Mouse (Mus musculus): ENCODE data around the gene Nhlrc4. TPM values are rescaled to one million over a fixed set of nuclear protein-coding genes. Genes with fewer than 3 reads are reported as not detected.

Nhlrc4 gene
- polyA plus RNA-seq, 2 experiments from 2014 or later: not detected

GRCm38 (mm10) chr17:25957586-25958051 lies 12.9 kb upstream of the Nhlrc4 start:
- no peak for ATAC-seq

DNA sequence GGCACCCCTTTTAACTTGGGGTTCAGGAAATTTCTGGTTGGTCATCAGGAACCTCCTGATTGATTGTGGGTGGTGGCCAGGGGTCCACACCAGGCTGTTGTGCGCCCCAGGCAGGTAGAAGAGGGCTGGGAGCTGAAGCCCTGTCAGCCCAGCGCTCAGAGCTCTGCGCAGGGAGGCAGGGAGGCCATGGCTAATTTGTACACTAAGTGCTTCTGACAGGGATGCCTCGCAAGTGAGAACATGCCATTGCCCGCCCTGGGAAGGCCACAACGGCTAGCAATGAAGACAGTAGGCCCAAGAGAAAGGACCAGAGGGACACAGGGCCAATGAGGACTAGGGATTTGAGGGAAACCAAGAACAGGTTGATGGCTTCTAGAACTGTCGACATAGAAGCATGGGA lies 11.9 kb upstream of the Nhlrc4 start:
- no peak for ATAC-seq

GRCm38 (mm10) chr17:25956201-25956600 lies 11.4 kb upstream of the Nhlrc4 start:
- ATAC-seq: no peak

GRCm38 (mm10) chr17:25955736-25956135 lies 11.0 kb upstream of the Nhlrc4 start:
- no peak for ATAC-seq

GRCm38 (mm10) chr17:25954671-25955070 lies 9.9 kb upstream of the Nhlrc4 start:
- no peak for ATAC-seq

- no peak for ATAC-seq
Measured at GRCm38 (mm10) chr17:25953161-25953560, 8.4 kb upstream of the Nhlrc4 start.

GRCm38 (mm10) chr17:25951803-25952623 lies 7.3 kb upstream of the Nhlrc4 start, which contains the start of gene A930017K11Rik:
A930017K11Rik (minus strand) TSS chr17:25952565.
- ATAC-seq: no peak

GRCm38 (mm10) chr17:25951225-25951802 lies 6.6 kb upstream of the Nhlrc4 start:
- no peak for ATAC-seq

- ATAC-seq: no peak
Measured at GRCm38 (mm10) chr17:25950706-25951105, 5.9 kb upstream of the Nhlrc4 start.

DNA sequence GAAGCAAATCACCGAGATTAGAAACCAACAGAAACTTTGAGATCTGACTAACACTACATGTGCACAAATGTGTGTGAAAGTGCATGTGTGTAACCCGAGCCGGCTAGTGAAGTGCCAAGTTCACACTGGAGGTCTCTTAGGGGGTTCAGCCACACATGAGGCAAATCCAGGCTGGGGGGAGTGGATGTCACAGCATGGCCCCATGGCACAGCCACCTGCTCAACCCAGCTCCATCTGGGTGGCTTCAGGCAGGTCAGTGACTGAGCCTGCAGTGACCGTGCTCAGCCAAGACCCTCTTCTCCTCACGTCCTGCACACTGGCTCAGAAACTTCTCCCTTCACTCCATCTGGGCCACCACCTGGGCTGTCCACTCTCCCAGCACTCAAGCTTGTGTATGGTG lies 5.2 kb upstream of the Nhlrc4 start:
- no peak for ATAC-seq

DNA sequence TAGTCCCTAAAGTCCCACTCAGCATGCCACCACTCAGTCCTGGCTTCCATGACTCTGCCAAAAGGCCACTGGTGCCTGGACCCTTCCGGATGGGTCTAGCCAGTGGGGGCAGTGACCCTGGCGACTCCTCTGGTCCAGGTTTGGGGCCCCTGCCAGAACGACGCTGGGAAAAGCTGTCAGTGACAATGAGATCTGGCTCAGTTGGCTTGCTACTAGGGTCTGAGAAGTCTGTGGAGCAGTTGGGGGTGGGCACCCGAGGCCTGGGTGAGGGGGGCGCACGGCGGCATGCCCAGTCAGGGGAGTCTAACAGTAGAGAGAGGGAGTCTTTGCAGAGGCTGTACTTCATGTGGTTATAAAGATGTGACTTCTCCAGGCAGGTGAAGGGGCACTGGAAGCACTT lies 3.3 kb upstream of the Nhlrc4 start:
- no peak for ATAC-seq

GRCm38 (mm10) chr17:25947576-25947975 lies 2.8 kb upstream of the Nhlrc4 start:
- no peak for ATAC-seq

DNA sequence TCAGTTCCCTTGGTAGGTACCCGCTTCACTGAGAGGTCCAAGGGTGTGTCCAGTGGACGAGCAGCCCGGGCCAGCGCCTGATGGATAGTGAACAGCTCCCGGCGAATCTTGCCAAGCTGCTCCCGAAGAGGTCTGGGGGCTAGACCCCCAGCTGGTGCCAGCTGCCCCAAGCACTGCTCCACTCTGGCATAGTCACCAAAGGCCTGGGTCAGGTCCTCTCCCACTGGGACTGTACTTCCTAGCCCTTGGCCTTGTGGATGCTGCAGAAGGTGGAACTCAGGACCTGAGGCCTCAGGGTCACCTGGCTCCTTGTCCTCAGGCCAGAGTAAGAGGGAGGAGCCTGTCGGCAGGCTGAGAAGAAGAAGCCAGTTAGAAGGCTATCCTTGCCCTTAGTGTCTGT lies 2.1 kb upstream of the Nhlrc4 start:
- ATAC-seq: no peak

GRCm38 (mm10) chr17:25946349-25946748 lies 1.6 kb upstream of the Nhlrc4 start:
- ATAC-seq: no peak

DNA sequence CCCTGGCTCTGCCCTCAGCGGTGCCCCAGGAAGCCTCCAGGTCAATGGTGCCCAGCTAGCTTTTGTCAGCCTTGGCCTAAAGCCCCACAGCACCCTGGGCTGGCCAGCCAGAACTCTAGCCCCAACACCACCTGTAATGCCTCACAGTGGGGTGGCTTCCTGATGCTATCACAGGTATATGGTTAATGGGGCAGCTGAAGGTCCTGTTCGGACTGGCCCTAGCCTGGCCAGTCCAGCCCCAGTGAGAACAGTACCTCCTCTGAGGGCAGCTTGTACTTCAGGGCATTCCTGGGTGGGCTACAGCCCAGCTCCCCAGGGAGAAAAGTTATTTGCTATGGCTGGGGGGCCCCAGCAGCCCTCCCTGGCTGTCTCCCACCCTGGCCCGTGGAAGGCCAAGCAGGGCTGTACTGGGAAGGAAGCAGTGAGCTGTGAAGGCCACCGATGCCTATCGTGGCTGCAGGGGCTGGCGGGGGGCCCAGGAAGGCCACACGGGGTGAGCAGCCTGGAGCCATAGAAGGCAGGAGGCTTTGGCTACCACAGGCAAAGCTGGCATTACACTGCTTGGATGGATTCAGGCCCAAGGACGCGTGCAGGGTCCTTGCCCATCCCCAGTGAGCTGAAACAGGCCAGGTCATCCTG lies 875 bp upstream of the Nhlrc4 start:
- no peak for ATAC-seq

DNA sequence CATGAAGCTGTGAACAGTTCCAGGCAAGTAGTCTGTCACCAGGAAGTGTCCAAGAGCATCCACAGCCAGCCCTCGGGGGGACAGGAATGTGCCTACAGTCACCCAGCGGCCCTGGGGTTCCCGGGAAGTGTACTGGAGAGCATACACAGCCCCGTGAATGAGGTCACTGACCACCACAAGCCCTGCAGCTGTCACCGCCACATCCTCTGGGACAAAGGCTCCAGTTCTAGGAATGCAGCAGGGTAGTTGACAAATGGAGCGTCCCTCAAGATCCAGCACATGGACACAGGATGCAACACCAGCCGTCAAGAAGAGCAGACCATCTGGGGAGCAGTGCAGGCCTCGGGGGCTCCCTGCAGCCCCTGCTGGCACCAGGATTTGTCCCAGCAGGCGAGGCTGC lies 992 bp downstream of the Nhlrc4 start:
- ATAC-seq: no peak

- ATAC-seq: no peak
Measured at GRCm38 (mm10) chr17:25943221-25943620, 1.5 kb downstream of the Nhlrc4 start.

GRCm38 (mm10) chr17:25942597-25943151 lies 2.1 kb downstream of the Nhlrc4 start:
- ATAC-seq: no peak

GRCm38 (mm10) chr17:25941511-25942241 lies 3.1 kb downstream of the Nhlrc4 start:
- peak; percentile 40 for ATAC-seq

DNA sequence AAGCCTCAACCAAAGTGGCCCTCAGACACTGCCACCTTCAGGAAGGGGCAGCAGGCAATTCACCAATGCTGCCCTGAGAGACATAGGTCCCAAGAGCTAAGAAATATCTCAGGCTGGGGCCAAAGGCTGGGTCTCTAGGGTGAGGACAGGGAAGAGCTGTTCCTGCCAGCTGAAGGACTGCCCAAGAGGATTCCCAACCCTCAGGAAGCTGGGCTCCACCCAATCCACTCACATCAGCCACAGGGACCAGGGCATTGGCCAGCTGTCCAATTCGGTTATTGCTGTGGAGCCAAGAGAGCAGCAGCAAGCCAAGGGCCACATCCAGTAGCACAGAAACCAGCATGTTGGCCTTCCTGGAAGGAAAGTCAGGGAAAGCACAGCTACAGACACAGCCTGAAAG lies 10.2 kb downstream of the Nhlrc4 start:
- ATAC-seq: no peak

DNA sequence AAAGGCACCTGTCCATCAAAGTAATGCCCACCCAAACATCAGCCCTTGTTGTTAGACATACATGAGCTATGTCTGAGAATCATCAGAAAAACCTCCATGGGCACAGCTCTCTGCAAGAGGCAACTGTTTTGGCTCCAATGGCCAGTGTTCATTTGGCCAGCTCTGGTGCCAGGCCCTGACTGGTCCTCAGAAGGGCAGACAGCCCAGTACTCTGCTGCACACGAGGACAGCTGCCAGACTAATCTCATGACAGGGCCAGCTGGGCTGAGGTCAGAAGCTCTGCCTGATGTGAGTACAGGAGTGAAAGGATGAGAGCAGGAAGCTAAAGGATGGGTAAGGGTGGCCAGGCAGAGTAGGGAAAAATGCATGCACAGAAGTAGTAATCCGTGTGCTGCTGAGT lies 19.4 kb downstream of the Nhlrc4 start:
- no peak for ATAC-seq

DNA sequence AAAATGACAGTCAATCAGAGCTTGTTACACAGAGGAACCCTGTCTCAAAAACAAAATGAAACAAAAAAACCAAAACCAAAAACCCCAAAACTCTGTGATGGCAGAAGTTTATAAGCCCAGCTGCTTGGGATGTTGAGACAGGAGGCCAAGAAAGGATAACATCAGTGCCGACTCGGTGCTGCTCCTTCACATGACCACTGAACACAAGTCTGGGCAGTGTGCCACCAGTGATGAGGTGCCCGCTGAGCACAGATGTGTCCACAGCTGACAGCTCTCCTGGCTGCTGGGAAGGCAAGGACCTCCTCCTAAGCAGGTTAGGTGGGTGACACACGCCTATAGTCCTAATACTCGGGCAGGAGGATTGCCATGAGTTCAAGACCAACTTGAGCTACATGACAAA lies 22.6 kb downstream of the Nhlrc4 start:
- no peak for ATAC-seq
